Mouse (Mus musculus) 3134 (cell line): ENCODE results near the gene Rad17.
A peak's percentile ranks its signal among the peaks of the same experiment; 100 is the strongest.

Experiments used
- DNase-seq: peaks from one replicate; pipeline ENCODE4 v3.0.0-alpha.2; 2011; ENCODE audit warnings: low spot score; ENCODE audit not compliant: insufficient read length; ENCODE audit errors: extremely low read depth

The Rad17 gene

DNA sequence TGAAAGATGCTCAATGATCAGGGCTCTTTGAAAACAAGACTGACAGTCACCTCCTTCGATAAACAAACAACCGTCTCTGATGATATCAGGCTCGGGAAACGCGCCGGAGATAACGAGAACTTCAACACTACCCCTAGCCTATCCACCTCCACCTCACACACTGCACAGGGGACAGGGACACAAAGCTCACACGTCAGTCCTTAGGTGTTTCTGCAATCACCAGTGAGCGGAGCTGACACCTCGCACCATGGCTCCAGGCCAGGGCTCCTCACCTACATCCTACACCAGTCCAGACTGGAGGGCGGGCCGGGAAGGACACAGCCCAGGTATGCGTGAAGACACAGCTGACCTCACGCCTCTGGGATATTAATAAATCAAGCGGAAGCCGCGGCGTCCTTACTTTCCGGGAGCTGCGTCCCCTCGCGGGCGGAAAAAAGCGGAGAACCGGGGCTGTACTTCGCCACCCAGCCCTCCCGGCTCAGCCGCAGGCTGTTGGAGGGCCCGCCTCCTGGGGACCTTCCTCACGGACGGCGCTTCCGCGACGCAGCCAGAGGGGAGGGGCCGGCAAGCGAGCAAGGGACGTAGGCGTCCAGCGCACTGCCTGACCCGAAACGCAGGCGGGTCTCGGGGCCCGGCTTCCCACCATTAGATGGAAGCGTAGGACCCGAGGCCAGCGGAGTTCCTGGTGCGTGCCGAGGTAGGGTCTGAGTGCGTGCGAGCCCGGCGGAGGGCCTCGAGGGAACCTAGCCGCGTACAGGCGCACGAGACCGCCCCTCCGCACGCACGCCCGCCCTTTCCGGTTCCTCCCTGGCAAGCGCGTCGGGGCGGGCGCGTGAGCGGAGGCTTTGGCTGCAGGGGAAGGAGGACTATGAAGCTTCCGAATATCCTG, at the start of gene Rad17, which contains the start of gene Ak6:
Rad17 (minus strand) TSS at position 502 of the 889 bp plus-strand sequence.
Ak6 (plus strand) TSS at position 430 of the 889 bp plus-strand sequence.
- DNase-seq = peak; percentile 94

GRCm38 (mm10) chr13:100698866-100699265, 48.0 kb upstream of the Rad17 start:
- DNase-seq = no peak

DNA sequence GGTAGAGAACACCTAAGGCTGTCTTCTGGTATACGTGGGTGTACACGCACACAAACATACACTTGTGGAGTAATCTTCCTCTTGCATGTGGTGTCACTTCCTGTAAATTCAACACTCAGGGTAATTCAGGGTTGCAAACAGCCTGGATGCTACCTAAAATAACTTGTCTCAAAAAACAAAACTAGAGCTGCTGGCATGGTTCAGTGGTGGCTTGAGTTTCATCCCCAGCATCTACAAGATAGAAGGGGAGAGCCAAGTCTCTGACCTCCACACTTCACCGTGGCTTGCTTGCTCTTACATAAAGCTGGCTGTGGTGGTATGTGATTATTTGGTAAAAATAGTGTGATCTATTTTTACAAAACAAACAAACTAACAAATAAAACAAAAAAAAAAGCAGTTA, 46.7 kb upstream of the Rad17 start:
- DNase-seq = no peak

GRCm38 (mm10) chr13:100687513-100687912, 36.7 kb upstream of the Rad17 start:
- no peak for DNase-seq

DNA sequence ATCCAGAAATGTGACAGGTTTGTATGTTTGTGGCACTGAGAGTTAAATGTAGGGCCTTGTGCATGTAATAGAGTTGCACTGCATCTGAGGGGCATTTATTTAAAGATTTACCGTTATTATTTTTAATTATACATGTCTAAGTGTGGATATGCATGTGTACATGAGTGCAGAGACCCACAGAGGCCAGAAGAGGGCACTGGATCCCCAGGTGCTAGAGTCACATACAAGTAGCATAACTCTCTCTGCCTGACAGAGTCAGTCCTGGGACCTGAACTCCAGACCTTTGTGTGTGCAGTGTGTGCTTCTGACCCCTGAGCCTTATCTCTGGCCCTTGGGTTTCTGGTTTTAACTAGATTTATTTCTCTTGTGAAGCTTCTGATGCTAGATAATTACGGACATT, 33.5 kb upstream of the Rad17 start:
- DNase-seq = no peak

DNA sequence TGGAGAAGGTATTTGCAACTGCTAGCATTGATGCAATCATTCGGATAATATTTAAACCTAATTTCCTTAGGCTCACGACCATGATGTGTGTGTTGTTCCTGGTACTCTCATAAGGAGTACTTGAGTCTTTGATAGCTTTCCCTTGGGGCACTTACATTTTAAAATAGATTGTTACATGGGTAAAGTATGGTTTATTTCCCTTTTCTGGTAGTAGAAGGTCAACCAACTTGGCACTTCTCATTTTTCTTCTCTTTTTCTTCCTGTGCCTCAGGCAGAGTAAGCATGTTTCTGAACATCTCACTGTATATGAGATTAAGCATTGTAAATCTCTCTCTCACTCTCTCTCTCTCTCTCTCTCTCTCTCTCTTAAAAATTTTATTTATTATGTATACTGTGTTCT, 32.0 kb upstream of the Rad17 start:
- no peak for DNase-seq

DNA sequence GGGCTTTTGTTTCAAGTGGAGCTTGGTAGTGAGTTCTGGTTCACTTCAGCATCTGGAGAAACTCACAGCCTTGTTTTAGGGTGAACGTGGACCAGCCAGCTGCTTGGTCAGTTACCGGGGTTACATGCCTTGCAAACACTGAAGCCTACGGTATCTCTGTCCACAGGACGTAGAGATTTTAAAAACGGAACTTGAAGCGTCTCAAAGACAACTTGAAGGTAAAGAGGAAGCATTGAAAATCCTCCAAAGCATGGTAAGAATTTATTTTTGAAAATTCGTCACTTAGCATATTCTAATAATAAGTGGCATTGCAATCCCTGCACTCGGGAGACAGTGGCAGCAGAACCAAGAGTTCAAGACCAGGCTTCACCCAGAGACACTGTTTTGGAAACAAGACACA, 30.8 kb upstream of the Rad17 start:
- DNase-seq = no peak

DNA sequence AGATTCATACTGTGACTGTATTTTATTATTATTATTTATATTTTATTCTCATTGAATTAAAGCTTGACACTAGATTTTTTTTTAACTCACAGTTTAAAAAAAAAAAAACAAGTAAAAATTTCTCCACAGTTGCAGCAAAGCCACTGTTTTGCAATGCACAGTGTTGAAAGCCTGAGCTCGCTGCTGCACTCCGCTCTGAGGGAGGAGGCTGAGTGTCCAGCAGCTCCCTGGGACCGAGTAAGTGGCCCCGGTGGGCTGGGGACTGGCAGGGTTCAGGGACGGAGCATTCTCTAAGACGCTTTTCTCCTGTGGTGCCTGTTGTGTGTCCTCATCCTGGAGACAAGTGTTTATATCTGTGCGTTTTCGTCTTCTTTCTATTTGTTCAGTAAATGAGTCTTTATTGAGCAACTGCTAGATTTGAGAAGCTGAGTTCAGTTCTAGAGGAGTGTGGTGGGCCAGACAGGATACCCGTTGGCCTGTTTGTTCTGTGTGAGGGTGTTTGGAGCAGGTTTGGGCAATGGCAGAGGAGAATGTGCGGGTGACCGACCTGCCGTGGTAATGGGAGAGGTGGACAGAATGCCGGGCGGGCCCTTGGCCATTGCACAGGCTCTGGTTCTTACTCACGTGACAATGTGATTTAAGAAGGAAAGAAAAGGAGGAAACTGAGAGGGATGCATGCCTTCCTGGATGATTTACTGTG, 25.2 kb upstream of the Rad17 start:
- DNase-seq = no peak

- DNase-seq = no peak
These were observed 19.4 kb upstream of the Rad17 start for GRCm38 (mm10) chr13:100670181-100670741.

DNA sequence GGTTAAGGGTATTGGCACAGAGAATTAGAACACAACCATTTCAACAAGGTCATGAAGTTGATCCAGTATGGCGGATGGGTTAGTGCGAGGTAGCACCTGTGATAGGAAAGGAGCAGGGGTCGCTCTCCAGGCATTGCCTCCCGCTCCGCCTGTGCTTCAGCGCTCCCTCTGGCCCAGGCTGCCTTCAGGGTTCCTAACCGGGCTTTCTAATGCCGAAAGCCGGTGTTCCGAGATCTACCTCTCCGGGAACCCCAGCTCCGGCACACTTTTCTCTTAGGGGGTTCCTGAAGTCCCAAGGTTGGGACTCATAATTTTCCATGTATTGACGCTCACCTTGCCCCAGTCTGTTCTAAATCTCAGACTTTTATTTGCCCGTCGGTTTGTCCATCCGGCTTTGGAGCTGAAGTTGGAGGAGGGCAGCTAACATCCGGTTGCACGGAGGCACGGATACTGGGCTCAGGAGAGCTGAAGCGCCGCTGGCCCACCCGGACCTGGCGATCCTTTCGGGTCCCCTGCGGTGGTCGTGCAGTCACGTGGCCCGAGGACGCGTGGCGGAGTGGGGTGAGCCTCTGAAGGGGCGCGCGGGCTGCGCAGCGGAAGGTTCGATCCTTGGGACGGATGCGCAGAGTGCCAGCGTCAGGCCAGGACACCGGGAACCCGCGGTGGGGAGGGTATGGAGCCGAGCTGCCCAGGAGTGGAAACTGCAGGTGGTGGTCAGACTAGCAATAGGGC, 18.6 kb upstream of the Rad17 start, which contains the start of gene Ccdc125:
Ccdc125 (plus strand) TSS at position 427 of the 732 bp plus-strand sequence.
- DNase-seq = peak; percentile 38

DNA sequence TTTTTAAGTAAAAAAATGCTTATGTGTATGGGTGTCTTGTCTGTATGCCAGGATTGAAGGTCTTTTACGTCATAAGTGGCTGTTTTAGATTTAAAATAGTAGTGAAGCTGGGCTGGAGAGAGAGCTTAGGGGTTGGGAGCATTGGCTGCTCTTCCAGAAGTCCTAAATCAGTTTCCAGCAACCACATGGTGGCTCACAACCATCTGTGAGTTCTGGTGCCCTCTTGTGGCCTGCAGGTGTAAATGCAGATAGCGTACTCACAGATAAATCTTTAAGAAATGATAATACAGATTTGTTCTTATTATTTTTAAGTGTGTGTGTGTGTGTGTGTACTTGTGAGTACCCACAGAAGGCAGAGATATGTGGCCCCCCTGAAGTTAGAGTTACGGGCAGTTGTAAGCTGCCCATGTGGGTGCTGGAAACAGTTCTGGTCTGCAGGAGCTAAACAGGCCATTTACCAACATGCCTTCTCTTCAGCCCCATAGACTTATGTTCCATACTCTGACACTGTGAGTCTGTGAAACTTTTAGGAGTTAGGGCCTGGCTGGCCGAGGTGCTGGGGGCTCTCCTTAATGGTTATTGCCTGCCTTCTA, 9.1 kb upstream of the Rad17 start:
- peak; percentile 30 for DNase-seq

- no peak for DNase-seq
These were observed 7.2 kb upstream of the Rad17 start for GRCm38 (mm10) chr13:100658091-100658490.

GRCm38 (mm10) chr13:100651439-100652186, 762 bp upstream of the Rad17 start, which contains the start of gene Taf9:
Taf9 (plus strand) TSS chr13:100651579.
- DNase-seq = no peak

DNA sequence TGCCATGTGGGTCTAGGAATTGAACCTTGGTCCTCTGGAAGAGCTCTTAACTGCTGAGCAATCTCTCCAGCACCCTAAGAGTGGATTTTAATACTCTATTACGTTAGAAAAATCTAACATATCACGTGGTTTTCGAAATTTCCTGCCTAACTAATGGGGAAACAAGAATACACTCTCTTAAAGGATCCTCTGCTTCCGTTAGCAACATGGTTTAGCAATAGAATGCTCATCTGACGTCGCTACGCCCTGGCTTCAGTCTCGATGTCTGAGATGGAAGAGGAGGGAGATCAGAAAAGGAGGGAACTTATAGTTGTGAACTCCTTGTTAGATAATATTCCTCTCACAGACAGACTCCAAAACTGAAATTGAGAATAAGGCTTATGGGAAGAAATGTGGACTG, 2.6 kb downstream of the Rad17 start:
- DNase-seq = no peak

GRCm38 (mm10) chr13:100642471-100643209, 8.2 kb downstream of the Rad17 start:
- no peak for DNase-seq

GRCm38 (mm10) chr13:100634106-100634691, 16.7 kb downstream of the Rad17 start:
- no peak for DNase-seq

GRCm38 (mm10) chr13:100622241-100622640, 28.6 kb downstream of the Rad17 start:
- no peak for DNase-seq

- no peak for DNase-seq
These were observed 33.3 kb downstream of the Rad17 start for GRCm38 (mm10) chr13:100617583-100617982.
